Mouse (Mus musculus) right cerebral cortex, adult 2 months (tissue): ENCODE results near the gene 4930432M17Rik.

ENCODE experiments used
- DNase-seq, 2 experiments: peaks; one replicate each; pipeline ENCODE4 v3.0.0; 2021 to 2022; ENCODE audit warnings: low spot score in 2 of 2

4930432M17Rik gene

DNA sequence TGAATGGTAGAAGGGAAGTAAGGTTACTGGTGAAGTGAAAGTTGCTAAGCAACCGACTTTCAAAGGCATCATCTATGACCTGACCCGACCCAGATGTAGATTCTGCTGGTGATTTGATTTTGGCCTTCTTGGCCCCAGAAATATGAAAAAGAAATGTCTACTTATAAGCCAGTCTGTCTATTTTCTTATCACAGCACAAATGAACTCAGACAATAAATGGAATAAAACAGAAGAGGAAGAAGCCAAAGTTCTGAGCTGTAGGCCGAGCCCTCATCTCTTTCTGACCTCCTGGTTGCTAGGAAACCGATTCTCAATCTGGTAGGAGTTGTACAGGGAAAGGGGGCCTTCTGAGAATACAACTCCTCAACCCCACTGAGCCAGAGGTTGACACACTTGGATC lies at the start of gene 4930432M17Rik:
4930432M17Rik (plus strand) TSS at position 301 of the 400 bp plus-strand sequence.
- no peak for DNase-seq

DNA sequence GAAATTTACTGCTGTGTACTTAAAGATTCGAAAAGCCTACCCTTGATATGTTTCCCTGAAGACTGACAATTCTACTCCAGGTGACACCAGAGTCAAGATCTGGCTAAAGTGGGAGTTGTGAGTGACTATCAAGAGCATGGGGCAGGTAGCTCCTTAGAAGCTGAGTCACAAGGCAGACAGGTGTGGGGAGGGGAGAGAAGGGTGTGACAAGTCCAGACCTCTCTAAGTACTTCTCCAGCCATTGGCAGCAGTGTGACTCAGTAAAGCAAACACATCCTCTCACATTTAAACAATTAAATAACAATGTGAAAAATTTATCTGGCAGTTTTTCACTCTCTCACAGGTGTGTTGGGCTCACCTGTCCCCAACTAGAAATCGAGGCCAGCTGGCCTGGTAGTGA lies 44.9 kb upstream of the 4930432M17Rik start:
- DNase-seq = no peak

DNA sequence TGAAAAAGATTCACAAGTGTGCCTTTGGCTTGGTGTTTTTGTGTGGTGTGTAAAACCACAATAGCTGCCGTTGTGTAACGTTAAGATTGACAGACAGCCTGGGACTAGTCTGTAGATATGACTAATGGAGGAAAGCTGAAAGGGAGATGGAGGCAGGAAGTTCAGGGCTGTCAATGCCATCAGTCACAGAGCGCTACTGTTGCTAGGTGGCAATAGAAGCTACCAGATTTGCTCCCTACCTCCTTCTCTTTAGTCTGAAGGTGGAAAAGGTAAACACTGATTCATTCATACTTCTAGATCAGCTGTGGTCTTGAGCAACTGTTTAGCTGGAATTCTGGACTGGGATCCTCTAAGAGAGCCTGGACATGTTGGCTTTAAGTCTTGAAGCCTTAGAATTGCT lies 44.3 kb upstream of the 4930432M17Rik start:
- no peak for DNase-seq

DNA sequence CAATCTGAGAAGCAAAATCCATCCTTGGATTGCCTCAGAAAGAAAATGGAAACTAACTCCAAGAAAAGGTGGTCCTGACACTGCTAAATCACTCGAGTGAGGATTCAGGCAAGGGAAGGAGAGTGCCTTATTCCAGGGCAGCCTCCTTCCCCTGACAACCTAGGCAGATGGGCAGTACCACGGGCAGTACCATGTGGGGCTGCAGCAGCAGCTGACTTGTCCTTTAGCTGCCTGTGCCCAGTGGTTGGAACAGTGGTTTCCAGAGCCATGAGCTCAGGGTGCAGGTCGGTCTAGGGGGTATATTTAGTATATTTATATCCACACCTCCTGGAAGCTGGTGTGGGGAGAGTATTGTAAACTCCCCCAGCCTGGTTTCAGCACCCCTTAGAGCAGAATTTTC lies 42.3 kb upstream of the 4930432M17Rik start:
- no peak for DNase-seq

DNA sequence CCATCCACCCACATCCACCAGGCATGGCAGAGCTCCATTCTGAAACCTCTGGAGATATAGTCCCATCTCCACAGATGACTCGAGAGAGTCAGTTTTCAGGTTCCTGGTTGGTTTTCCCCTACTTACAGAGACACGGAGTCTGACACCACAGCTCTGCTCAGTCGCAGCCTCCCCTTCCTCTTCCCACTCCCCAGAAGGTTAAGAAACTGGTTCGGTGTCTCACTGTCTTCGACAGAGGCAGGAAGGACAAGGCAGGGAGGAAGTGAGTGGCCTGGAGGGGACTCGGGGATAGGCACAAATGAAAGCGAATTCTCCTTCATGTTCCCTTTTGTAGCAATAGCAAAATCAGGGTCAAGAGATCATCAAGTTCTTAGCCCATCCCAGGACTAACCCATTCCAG lies 39.9 kb upstream of the 4930432M17Rik start:
- DNase-seq = no peak

DNA sequence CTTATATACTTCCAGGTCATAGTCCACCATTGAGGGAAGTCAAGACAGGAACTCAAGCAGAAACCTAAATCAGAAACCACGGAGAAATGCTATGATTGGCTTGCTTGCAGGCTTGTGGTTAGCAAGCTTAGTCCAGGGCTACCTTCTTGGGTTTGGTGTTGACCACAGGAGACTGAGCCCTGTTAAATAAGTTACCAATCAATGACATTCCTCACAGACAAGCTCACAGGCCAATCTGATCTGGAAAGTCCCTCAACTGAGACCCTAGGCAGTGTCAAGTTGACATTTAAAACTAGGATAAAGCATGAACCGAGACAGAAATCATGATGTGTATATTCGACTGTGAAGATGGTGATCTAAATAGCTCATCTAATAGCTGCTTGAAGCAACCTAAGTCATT lies 35.6 kb upstream of the 4930432M17Rik start:
- no peak for DNase-seq

DNA sequence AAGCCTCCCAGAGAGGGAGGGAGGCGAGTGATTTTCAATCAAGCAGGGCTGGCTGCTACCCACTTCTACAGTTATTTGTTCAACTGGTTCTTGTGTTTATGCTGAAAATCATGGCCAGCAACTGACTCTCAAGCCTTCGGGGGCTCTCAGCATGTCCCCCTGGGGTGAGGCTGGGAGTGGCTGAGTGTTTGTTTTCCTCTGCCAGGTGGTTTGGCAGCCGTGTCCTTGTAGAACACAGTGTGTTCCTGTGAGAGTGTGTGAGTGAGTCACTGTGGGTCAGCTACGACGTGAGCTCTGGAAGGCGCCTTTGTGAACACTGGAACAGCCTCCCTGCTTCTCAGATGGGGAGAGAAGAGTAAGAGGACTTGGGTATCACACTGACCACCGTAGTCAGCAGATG lies 35.1 kb upstream of the 4930432M17Rik start:
- no peak for DNase-seq

DNA sequence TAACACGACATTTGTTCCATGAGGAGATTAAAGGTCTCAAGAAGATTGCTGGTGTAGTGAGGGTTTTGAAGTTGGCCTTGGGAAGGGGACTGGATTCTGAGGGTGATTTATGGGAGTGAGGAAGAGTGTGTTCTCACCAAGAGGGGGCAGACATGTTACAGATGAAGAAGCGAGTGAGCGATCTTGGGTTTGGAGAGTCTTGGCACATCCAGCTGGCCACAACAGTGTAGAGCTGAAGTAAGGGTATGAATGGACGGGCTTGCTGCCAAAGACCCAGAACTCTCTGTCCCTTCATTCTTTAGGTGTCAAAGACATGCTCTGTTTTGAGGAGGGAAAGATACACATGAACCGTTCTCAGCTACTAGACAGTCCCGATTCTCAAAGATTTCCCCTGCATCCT lies 34.2 kb upstream of the 4930432M17Rik start:
- peak; percentile 57 to 68 for DNase-seq

DNA sequence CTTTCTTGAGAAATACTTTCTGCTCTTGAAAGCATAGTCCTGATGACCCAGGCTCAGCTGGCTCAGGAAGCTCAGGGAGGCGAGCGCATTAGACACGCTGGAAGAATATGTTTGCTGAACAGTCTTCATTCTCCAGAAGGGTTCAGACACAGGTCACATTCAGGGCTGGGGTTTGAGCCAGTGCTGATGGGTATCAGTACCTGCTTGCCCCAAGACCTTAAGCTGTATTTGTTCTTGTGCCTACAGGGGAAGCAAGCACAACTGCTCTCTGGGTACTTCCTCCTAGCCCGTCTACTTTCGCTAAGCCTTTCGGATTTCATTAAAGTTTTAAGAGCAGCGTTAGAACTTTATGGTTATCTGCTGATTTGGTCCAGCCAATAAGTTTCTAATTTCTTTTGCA lies 33.8 kb upstream of the 4930432M17Rik start:
- DNase-seq = peak in 1 of 2 experiments; percentile 17

DNA sequence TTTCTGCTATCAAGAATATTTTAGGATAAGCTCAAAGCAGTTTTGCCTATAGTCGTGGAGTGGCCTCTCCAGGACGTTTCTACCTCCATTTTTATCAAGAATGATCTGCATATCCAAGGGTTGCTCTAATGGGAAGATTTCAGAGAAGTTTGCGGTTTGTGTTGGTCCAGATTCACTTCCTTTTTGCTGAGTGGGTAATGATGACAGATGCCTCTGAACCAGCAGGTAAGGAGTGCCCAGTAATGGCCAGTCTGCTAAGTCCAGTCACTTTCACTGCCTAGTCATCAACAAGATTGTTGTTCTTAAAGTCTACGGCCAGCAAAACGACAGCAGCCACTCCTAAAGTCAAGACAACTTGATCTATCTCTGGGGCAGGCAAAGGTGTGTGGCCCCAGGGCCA lies 32.8 kb upstream of the 4930432M17Rik start:
- no peak for DNase-seq

DNA sequence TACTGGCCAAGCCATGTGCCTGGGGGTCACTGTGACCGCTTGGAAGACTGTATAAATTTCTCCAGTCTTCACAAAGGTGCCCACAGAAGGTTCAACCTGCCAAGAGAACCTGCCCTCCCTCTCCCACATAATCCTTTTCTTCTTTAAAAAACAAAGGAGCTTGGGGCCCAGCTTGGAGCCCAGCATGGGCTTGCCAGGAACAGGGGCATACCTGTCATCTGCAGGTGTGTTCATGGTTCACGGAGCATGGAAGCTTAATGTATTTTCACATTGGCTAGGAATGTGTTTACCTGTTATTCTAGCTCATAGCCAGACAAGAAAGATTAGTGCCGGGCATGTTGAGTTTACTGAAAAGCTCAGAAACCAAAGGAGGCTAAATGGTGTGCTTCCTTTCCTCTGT lies 32.3 kb upstream of the 4930432M17Rik start:
- DNase-seq = no peak

DNA sequence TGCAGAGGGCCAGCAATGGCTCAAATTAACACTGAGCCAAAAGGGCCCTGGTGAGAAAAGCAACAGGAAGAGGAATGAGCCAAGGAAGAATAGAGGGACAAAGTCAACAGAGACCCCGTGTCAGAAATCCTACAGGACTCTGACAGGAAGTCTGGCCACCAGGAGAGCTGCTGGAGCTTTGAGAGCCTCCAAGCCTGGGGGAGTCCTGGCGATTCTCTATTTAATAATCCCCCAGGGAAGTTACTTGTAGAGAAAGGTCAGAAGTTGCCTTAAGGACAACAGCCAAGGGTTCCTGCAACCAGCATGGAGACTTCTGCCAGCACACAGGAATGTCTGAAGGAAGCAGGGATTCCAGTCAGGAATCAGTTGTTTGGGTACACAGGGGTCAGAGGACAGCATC lies 30.0 kb upstream of the 4930432M17Rik start:
- no peak for DNase-seq

DNA sequence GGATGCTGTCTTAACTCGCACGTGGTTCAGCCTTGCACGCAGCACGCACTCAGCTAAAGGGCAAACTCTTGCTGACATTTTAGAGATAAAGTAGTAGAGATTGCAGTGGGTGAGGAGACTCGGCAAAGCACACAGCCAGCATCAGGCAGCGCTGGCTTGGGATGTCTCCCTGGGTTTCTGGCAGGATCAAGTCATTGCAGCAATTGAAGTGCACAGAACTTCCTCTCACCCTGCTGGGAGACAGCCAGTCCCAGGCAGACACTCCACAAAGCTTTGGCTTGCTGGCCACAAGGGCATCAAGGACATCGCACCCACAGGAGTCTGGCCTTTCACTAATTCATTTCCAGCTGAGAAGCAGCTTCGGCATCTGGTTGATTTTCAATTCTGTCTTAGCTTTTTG lies 27.3 kb upstream of the 4930432M17Rik start:
- no peak for DNase-seq

DNA sequence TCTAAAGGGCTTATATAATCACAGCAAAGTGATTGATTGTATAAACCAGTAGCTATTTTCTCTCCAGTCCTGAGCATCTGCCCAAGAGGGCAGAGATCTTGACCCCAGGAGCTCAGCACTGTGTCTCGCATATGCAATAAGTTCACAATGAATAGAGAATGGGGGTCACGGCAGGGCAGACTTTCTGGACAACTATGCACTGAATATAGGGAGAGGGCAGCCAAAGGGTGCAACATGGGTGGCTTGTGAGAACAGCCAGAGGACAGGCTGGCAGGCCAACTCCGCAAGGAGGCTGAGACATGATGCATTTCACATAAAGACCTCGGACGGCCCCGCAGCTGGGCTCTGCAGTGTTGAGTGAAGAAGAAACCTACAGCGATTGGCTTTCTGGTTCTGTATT lies 25.1 kb upstream of the 4930432M17Rik start:
- no peak for DNase-seq

DNA sequence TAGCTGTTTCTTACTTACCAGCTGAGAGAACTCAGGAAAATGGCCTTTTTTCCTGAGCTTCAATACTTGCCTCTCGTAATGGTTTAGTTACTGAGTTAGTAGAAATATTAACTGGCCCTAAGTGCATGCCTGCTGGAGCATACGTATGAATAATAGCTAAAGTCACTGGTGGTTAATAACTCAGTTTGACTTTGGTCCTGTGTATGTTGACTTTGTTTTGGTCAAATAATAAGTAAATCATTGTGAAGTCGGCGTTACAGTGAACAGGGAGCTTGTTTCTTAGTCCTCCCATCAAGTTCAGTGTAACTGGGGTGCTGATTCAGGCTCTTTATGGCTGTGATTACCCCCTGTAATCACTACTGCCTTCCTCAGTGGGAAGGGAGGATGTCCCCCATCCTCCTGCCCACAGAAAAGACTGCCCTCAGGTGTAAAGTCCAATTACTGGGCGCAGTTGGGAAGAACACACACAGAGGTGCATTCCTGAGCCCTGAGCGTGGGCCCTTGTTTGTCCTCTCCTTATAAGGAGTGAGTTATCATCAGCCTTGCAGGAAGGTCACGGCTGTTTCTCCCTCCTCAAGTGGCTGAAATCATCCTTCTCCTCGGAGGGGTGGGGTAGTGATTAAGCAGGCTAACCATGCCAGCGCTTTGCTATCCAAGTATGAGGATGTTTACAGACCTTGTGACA lies 24.1 kb upstream of the 4930432M17Rik start:
- no peak for DNase-seq

DNA sequence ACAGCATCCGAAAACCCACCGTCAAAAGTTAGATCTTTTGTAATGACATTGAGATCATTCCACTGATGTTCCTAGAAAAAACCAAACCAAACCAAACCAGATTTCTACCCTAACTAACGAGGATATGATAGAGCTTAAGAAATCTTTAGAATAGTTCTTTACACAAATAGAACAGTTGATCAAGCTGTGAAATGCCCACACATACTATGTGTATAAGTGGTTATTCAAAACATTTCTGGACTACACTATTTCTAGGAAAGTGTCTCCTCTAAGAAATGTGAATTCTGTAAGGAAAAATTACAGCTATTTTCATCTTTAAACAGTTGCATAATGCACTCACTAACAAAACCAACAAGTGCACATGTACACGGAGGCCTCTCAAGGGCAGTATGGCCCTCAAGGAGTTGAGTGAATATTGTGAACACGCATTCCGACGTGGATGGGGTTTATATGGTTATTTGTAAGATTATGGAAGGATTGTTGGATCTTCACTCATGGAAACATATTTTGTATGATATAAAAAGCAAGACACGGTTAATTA lies 22.3 kb upstream of the 4930432M17Rik start:
- no peak for DNase-seq

DNA sequence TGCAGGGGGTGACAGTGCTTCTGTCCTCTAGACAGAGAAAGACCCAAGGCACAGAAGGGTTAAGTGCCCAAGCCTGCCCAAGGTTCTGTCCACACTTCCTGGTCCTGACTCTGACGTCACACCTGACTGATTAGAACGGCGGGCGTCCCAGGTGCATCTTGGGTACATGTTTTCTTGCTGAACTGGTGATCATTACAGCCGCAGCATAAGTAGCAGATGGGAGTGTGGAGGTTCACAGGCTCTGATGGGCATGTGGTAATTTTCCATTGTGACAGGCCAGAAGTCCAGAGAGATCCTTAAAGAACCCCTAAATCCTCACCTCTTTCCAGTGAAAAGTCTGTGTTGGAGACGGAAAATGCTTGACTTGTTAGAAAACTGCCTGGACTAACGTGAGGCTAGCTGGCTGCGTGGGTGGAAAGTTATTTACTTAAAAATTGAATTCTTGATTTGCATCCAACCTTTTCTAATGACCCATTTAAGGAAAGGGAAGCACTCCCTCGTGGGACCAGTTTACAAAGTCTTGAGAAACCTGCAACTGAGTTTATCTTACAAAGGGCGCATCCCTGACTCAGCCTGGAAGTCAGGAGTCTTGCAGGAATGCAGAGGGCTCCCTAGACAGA lies 20.4 kb upstream of the 4930432M17Rik start:
- DNase-seq = no peak

DNA sequence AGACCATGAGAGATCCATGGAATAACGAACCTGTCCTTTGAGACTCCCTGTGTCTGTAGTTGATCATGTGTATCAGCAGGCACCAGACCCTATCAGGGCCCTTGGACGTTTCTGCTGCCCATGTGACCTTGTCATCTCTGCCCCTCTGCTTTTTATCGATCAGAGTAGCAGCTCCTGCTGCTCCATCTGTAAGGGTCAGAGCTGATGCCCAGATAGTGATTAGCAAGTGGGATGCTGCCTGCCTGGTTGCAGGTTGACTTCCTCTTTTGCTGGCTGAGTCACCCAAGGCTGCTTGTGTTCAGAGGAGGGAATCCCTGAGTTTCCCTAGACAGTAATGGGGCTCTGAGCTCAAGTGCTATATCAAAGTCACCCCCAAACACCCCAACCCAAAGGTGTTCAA lies 18.9 kb upstream of the 4930432M17Rik start:
- no peak for DNase-seq

DNA sequence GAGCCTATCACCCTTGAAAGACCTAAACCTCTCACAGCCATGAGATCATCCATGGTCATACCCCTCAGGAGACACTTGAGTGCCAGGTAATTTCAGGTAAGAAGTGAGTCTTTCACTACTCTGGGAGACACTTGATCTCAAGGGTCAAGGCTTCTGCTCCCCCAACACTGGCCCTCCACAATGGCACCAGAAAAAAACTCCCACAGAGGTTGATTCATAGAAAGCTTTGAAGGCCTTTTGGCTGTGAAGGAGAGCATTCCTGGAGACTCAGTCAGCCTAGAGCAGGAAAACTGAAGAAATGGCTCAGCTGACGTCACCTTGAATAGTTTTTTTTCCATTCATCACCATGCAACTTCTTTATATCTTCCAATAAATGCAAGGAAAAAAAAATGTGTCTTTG lies 18.4 kb upstream of the 4930432M17Rik start:
- no peak for DNase-seq

DNA sequence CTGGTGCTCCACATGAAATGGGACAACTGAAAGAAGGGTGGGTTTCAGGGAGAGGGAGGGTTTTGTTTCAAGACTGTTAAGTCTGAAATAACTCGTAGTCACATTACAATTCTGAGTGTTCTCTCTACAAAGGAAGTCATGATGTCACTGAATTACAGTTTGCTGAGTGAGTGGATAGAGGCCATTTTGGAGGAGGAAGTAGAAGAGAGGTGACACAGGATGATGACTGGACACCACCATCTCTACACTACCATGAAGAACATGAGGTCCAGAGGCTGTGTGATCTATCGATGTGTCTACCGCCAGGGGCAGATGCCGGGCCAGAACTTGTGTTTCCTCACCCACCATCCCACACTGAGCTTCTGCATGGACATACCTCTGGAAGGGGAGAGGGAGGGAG lies 13.6 kb upstream of the 4930432M17Rik start:
- DNase-seq = no peak

DNA sequence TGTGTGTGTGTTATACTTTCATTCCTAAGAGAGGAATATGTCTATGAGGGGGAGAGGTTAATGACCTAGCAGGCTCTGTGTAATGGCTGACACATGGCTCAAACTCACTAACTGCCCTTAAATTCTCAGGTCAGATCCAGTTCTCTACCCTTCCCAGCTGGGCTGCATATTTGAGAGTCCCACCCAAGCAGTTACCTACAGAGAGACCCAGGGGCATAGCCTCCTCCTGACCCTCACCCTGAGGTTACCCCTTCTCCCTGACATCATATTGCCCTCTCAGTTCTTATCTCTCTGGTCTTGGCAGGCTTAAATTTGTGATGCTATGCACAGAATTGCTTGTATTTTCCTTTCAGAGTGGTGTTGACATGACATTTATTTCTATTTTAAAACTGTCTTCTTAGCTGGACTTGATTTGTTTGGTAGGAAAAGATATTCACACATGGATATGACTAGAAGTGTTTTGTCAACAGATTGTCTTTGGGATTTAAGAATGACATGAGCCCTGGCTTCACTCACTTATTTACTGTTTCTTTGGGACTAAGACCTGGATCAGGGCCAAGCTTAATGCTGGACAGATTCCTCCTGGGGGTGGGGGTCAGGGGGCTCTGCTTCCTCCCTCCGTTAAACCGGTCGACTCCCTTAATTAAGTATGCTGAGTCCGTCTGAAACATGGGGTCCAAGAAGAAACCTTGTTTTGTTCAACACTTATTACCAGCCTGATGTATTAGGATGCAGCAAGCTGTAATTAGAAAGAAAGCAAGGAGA lies 7.7 kb upstream of the 4930432M17Rik start:
- no peak for DNase-seq

DNA sequence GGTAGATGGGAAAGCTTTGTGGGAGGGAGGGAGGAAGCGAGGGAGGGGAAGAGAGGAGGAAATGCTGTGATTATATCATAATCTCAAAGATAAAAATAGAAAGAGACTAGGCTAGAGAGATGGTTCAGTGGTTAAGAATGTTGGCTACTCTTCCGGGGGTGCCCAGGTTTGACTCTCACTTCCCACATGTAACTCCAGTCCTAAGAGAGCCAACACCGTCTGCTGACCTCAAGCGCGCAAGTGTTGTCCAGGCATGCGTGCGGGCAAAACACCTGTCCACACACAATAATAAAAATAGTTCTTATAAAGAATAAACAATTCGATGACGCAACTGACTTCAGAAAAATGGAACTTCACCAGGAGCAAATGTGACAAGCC lies 7.1 kb upstream of the 4930432M17Rik start:
- no peak for DNase-seq
